Mouse (Mus musculus) 3T3-L1 (cell line): Measurements from ENCODE around the gene Taf9.

ENCODE experiments used
- DNase-seq: peaks from one replicate; pipeline ENCODE4 v3.0.0-alpha.2; 2015; ENCODE audit warnings: low read depth, low spot score

Taf9 gene

GRCm38 (mm10) chr13:100669291-100670022 is 18.1 kb downstream of the Taf9 start, which contains the start of gene Ccdc125:
Gene Ccdc125, plus strand, starts transcription at chr13:100669717.
- DNase-seq: no peak

GRCm38 (mm10) chr13:100670181-100670741 is 18.9 kb downstream of the Taf9 start:
- no peak for DNase-seq

- no peak for DNase-seq
Observed at GRCm38 (mm10) chr13:100675936-100676635, 24.7 kb downstream of the Taf9 start.

GRCm38 (mm10) chr13:100681615-100682014 is 30.2 kb downstream of the Taf9 start:
- no peak for DNase-seq

GRCm38 (mm10) chr13:100682837-100683236 is 31.5 kb downstream of the Taf9 start:
- DNase-seq: no peak

GRCm38 (mm10) chr13:100684355-100684754 is 33.0 kb downstream of the Taf9 start:
- DNase-seq: peak; percentile 34

- DNase-seq: no peak
Observed at GRCm38 (mm10) chr13:100687513-100687912, 36.1 kb downstream of the Taf9 start.

- DNase-seq: no peak
Observed at GRCm38 (mm10) chr13:100697541-100697940, 46.2 kb downstream of the Taf9 start.

- DNase-seq: no peak
Observed at GRCm38 (mm10) chr13:100698866-100699265, 47.5 kb downstream of the Taf9 start.

- DNase-seq: peak; percentile 39
Observed at GRCm38 (mm10) chr13:100703468-100703867, 52.1 kb downstream of the Taf9 start.
